Mouse (Mus musculus) WW6 (cell line): ENCODE measurements at regions not wholly inside any gene's neighbourhood (a gene's known extent, or its start where the extent isn't known, plus 50 kb on each side); places are given as distances from the start of the nearest gene placed in this dataset.

Source experiments
- DNase-seq: peaks from one replicate; pipeline ENCODE4 v3.0.0-alpha.2; 2013; ENCODE audit warnings: low read depth, low spot score

GRCm38 (mm10) chr1:185091816-185092558 is 92.6 kb upstream of the Mark1 start:
- no peak for DNase-seq

- DNase-seq = no peak
Measured at GRCm38 (mm10) chr1:185089196-185089595, 89.8 kb upstream of the Mark1 start.

GRCm38 (mm10) chr1:185083191-185083590 is 83.8 kb upstream of the Mark1 start:
- no peak for DNase-seq

GRCm38 (mm10) chr1:185080118-185080517 is 80.7 kb upstream of the Mark1 start:
- DNase-seq = no peak

DNA sequence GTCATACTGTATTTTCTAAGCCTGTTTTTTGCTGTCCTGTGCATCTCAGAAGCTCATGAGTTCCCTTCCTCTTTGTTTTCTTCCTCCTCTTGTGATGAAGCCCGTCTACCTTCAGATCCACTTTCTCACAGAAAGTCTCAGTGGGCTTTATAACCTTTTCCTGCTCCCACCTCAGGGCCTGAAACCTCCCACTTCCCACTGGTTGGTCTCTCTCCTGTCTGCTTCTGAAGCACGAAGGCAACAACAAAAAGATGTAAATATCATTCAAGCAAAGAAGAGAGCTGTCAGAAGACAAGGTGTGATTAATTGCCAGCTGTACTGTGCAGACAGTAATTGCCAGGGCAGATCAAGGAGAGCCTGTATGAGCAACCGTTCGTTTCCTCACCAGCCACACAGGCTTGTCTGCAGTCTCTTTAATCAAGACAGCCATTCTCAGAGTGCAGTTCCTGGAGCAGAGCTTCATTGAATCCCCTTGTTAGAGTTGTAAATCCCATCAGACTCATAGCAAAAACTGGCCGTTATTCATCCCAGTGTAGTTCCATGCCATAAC is 80.0 kb upstream of the Mark1 start:
- DNase-seq = no peak

DNA sequence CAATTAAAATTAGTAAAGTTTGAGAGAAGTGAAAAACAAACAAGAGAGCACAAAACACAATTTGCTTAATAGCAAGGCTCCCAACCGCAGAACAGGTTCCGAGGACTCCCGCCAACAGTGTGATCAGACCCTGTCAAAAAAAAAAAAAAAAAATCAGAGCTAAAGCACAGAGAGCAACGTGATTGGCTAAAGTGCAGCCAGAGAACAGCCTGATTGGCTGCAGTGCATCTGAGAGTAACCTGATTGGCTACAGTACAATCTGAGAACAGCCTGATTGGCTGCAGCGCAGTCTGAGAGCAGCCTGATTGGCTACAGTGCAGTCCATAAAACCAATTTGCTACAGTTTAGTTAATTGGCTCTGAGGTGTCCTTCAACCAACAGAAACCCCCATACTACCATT is 74.6 kb upstream of the Mark1 start:
- no peak for DNase-seq

GRCm38 (mm10) chr1:185072766-185073165 is 73.4 kb upstream of the Mark1 start:
- DNase-seq = no peak

GRCm38 (mm10) chr1:185071566-185071965 is 72.2 kb upstream of the Mark1 start:
- no peak for DNase-seq

GRCm38 (mm10) chr1:185070853-185071149 is 71.4 kb upstream of the Mark1 start:
- DNase-seq = no peak

DNA sequence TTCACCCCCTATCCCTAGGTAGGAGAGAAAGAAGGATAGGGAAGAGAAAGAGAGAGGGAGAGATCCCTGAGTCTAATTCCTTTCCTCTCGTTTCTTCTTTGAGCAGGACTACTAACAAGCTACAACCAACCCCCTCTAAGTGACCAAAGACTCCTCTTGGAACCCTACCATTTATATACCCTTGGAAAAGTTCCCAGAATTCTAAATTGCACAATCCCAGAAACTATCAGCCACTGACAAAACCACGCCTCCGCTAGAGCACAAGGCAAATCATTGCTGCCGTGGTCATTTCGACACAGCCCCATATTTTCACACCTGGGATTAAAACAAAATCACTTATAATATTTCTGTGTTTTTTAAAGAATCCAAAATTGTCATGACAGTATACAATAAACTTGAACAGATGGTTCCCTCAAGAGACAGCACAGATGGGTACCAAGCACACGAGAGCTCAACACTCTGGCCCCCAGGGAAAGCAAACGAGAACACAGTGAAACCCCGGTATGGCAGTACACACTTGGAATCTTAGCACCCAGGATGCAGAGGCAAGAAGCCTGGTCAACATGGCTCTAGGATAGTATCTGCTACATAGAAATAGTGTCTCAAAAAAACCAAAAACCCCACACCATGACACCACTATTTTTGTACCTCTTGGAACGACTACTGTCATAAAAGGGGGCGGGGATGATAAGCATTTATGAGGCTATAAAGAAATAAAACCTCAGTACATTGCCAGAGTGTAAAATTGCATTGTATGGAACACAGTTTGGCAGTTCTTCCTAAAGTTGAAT is 70.9 kb upstream of the Mark1 start:
- no peak for DNase-seq

GRCm38 (mm10) chr1:185068136-185068535 is 68.8 kb upstream of the Mark1 start:
- DNase-seq = no peak

DNA sequence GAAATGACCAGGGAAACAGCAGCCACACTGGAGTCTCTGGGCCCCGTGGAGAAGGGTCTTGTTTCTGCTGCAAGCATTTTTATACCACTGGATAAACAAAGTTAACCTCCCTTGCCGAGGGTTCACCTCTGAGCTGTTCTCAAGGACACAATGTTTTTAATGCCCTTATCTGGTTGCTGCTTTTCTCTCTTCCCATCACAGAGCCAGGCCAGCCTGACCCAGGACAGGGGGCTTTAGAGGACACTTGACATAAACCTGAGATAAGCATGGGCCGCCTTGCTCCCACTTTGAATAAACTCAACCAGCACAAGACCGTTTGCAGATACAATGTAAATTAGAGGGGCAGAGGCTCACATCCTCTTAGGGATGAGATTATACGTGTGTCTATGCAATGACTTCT is 68.3 kb upstream of the Mark1 start:
- DNase-seq = no peak

- DNase-seq = no peak
Measured at GRCm38 (mm10) chr1:185065056-185065455, 65.7 kb upstream of the Mark1 start.

DNA sequence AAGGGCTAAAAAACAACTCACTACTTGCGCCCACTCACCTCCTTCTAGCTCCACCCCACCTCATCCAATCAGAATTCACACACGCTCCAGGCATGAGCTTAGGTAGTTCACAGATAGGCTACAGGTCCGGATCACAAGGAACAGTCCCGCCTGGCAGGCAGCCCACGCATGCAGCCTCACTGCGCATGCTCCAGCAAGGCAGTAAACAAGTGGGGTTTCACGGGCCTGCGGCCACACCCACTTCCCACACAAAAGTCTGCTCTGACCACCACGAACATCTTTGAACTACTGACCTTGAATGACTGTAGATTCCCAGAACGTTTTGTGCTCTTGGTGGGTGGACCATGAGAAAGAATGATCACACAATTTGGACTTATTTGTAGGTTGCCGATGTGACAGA is 62.7 kb upstream of the Mark1 start:
- DNase-seq = no peak

DNA sequence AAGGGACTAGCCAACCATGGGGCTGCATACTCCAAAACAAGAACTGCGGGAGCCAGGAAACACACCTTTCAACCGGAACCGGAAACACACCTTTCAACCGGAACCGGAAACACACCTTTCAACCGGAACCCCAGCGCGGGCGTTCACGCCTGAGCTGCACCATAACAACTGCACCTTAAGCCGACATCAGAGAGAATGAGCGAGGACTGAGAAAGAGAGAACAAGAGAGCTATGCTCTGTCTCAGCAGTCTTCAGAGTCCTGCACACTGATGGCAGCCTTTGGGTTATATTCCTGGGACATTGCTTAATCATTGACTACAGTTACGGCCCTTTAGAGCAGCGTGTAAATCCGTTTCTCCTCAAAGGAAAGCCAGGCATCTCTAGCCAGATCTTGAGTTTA is 58.1 kb upstream of the Mark1 start:
- no peak for DNase-seq

GRCm38 (mm10) chr1:185052700-185053099 is 53.3 kb upstream of the Mark1 start:
- DNase-seq = no peak

DNA sequence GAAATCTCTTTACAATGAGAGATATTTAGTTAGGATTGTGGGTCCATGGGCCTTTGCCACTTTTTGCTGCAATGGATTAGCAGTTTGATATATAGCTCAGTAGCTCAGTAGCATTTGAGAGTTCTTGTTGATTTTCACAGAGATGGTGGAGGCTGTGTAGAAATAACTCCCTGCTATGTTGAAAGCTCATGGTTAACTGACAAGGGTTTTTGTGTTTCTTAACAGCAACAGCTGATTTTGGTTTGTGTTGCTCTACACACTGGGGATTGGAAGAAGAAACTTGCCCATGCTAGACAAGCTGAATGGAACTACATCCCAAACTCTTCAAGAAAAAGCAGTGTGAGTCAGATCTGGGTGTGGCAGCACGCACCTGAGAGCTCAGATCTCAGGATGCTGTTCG is 50.6 kb upstream of the Mark1 start:
- DNase-seq = no peak
